Mouse (Mus musculus): ENCODE measurements around the gene Prss32. TPM values are rescaled to one million over a fixed set of nuclear protein-coding genes. Genes with fewer than 3 reads are reported as not detected.

The Prss32 gene
- polyA plus RNA-seq, 1 experiment from 2014 or later: 0.15 TPM

- ATAC-seq (ENCODE audit: extremely low read depth, insufficient number of reproducible peaks, low FRiP score, low TSS enrichment): no peak
- H3K4me2 ChIP-seq: peak overlapping the region; percentile 55
- WGBS: 37% methylated on average over 23 of the region's 23 CpGs
Measured at GRCm38 (mm10) chr17:23843141-23843811, 379 bp upstream of the Prss32 start.

GRCm38 (mm10) chr17:23850028-23850427, 6.4 kb downstream of the Prss32 start:
- Histone ChIP-seq H3K9ac (no peak overlapping the region), H3K27ac (replicated peaks) (no peak overlapping the region), H3K4me2 (no peak overlapping the region), H3K4me1 (peaks cover 8% of the 10 kb centered on the region), H3K36me3 (no peaks in the 10 kb centered on the region), H3K4me3 (no peak overlapping the region), H3K9me3 (no peaks in the 10 kb centered on the region), H3K27me3 (replicated peaks) (no peaks in the 10 kb centered on the region)
- 57% methylated on average over 2 of the region's 2 CpGs for WGBS
- ATAC-seq (ENCODE audit: extremely low read depth, insufficient number of reproducible peaks, low FRiP score, low TSS enrichment): no peak

More at GRCm38 (mm10) chr17:23843141-23843811, 379 bp upstream of the Prss32 start:
- Histone ChIP-seq H3K9me3 (no peaks in the 10 kb centered on the region), H3K36me3 (no peaks in the 10 kb centered on the region), H3K9ac (no peak overlapping the region), H3K4me1 (peaks cover 9% of the 10 kb centered on the region; the same call in 1 of the 2 replicates), H3K27ac (replicated peaks) (no peak overlapping the region), H3K27me3 (replicated peaks) (peaks cover 13% of the 10 kb centered on the region), H3K4me3 (peak overlapping the region; percentile 24; the same call in 1 of the 2 replicates)

GRCm38 (mm10) chr17:23850853-23851749, 7.4 kb downstream of the Prss32 start:
- 44% methylated on average over 18 of the region's 19 CpGs for WGBS
- H3K9me3 ChIP-seq: no peaks in the 10 kb centered on the region
- peaks cover 8% of the 10 kb centered on the region for H3K4me1 ChIP-seq
- no peak overlapping the region for H3K9ac ChIP-seq
- H3K4me2 ChIP-seq: no peak overlapping the region
- ATAC-seq (ENCODE audit: extremely low read depth, insufficient number of reproducible peaks, low FRiP score, low TSS enrichment): no peak
- no peaks in the 10 kb centered on the region for H3K36me3 ChIP-seq
- no peaks in the 10 kb centered on the region for H3K27me3 ChIP-seq (replicated peaks)
- H3K4me3 ChIP-seq: no peak overlapping the region
- no peak overlapping the region for H3K27ac ChIP-seq (replicated peaks)

- ATAC-seq (ENCODE audit: extremely low read depth, insufficient number of reproducible peaks, low FRiP score, low TSS enrichment): no peak
- no peak overlapping the region for H3K4me3 ChIP-seq
- H3K27me3 ChIP-seq (replicated peaks): no peaks in the 10 kb centered on the region
- no peaks in the 10 kb centered on the region for H3K36me3 ChIP-seq
- H3K4me1 ChIP-seq: peaks cover 8% of the 10 kb centered on the region
- no peak overlapping the region for H3K9ac ChIP-seq
- H3K9me3 ChIP-seq: no peaks in the 10 kb centered on the region
- no peak overlapping the region for H3K4me2 ChIP-seq
- no peak overlapping the region for H3K27ac ChIP-seq (replicated peaks)
- 28% methylated on average over 5 of the region's 5 CpGs for WGBS
Measured at GRCm38 (mm10) chr17:23853292-23853691, 9.6 kb downstream of the Prss32 start.

GRCm38 (mm10) chr17:23854229-23854765, 10.6 kb downstream of the Prss32 start:
- no peak overlapping the region for H3K4me3 ChIP-seq
- H3K27me3 ChIP-seq (replicated peaks): peaks cover 2% of the 10 kb centered on the region; the same call in 1 of the 2 replicates
- H3K9me3 ChIP-seq: no peaks in the 10 kb centered on the region
- peaks cover 8% of the 10 kb centered on the region for H3K4me1 ChIP-seq
- no peaks in the 10 kb centered on the region for H3K36me3 ChIP-seq
- no peak overlapping the region for H3K27ac ChIP-seq (replicated peaks)
- no peak overlapping the region for H3K4me2 ChIP-seq
- ATAC-seq (ENCODE audit: extremely low read depth, insufficient number of reproducible peaks, low FRiP score, low TSS enrichment): no peak
- WGBS: 62% methylated on average over 10 of the region's 10 CpGs
- H3K9ac ChIP-seq: no peak overlapping the region

GRCm38 (mm10) chr17:23857193-23857592, 13.5 kb downstream of the Prss32 start:
- H3K36me3 ChIP-seq: no peaks in the 10 kb centered on the region
- H3K4me1 ChIP-seq: peaks cover 8% of the 10 kb centered on the region
- H3K27ac ChIP-seq (replicated peaks): no peak overlapping the region
- no peak overlapping the region for H3K4me3 ChIP-seq
- ATAC-seq (ENCODE audit: extremely low read depth, insufficient number of reproducible peaks, low FRiP score, low TSS enrichment): no peak
- H3K9me3 ChIP-seq: no peaks in the 10 kb centered on the region
- H3K4me2 ChIP-seq: no peak overlapping the region
- H3K27me3 ChIP-seq (replicated peaks): peaks cover 3% of the 10 kb centered on the region; the same call in 1 of the 2 replicates
- no peak overlapping the region for H3K9ac ChIP-seq
- WGBS: 78% methylated on average over 6 of the region's 6 CpGs

GRCm38 (mm10) chr17:23857913-23858312, 14.3 kb downstream of the Prss32 start:
- WGBS: 60% methylated on average over 2 of the region's 2 CpGs
- H3K27ac ChIP-seq (replicated peaks): no peak overlapping the region
- no peak overlapping the region for H3K4me2 ChIP-seq
- no peak for ATAC-seq (ENCODE audit: extremely low read depth, insufficient number of reproducible peaks, low FRiP score, low TSS enrichment)
- H3K9ac ChIP-seq: no peak overlapping the region
- no peaks in the 10 kb centered on the region for H3K36me3 ChIP-seq
- H3K9me3 ChIP-seq: no peaks in the 10 kb centered on the region
- H3K27me3 ChIP-seq (replicated peaks): peaks cover 3% of the 10 kb centered on the region; the same call in 1 of the 2 replicates
- no peak overlapping the region for H3K4me3 ChIP-seq
- peaks cover 8% of the 10 kb centered on the region for H3K4me1 ChIP-seq

- Histone ChIP-seq H3K9ac (no peak overlapping the region), H3K9me3 (peaks cover 5% of the 10 kb centered on the region; the same call in 1 of the 2 replicates), H3K4me3 (no peak overlapping the region), H3K27me3 (replicated peaks) (peaks cover 3% of the 10 kb centered on the region; the same call in 1 of the 2 replicates), H3K27ac (replicated peaks) (no peak overlapping the region), H3K4me1 (no peaks in the 10 kb centered on the region), H3K36me3 (no peaks in the 10 kb centered on the region), H3K4me2 (no peak overlapping the region)
- ATAC-seq (ENCODE audit: extremely low read depth, insufficient number of reproducible peaks, low FRiP score, low TSS enrichment): no peak
- 83% methylated on average over 4 of the region's 4 CpGs for WGBS
Measured at GRCm38 (mm10) chr17:23862926-23863325, 19.3 kb downstream of the Prss32 start.

- 74% methylated on average over 15 of the region's 15 CpGs for WGBS
- H3K4me2 ChIP-seq: no peak within 1 kb of the TSS
- no peaks in the 10 kb centered on the region for H3K36me3 ChIP-seq
- H3K4me1 ChIP-seq: no peaks in the 10 kb centered on the region
- no peak within 1 kb of the TSS for H3K4me3 ChIP-seq
- peaks cover 5% of the 10 kb centered on the region; the same call in 1 of the 2 replicates for H3K9me3 ChIP-seq
- no peaks in the 10 kb centered on the region for H3K27me3 ChIP-seq (replicated peaks)
- ATAC-seq (ENCODE audit: extremely low read depth, insufficient number of reproducible peaks, low FRiP score, low TSS enrichment): no peak
- H3K27ac ChIP-seq (replicated peaks): no peak within 1 kb of the TSS
- no peak within 1 kb of the TSS for H3K9ac ChIP-seq
Measured at GRCm38 (mm10) chr17:23867756-23868155, 24.1 kb downstream of the Prss32 start, which contains the start of gene Prss21. Gene Prss21, plus strand, starts transcription at chr17:23868056.

GRCm38 (mm10) chr17:23868513-23868912, 24.9 kb downstream of the Prss32 start:
- no peaks in the 10 kb centered on the region for H3K36me3 ChIP-seq
- 79% methylated on average over 11 of the region's 11 CpGs for WGBS
- no peak overlapping the region for H3K27ac ChIP-seq (replicated peaks)
- H3K4me1 ChIP-seq: no peaks in the 10 kb centered on the region
- no peak overlapping the region for H3K4me3 ChIP-seq
- H3K27me3 ChIP-seq (replicated peaks): no peaks in the 10 kb centered on the region
- peaks cover 5% of the 10 kb centered on the region; the same call in 1 of the 2 replicates for H3K9me3 ChIP-seq
- H3K4me2 ChIP-seq: no peak overlapping the region
- H3K9ac ChIP-seq: no peak overlapping the region
- ATAC-seq (ENCODE audit: extremely low read depth, insufficient number of reproducible peaks, low FRiP score, low TSS enrichment): no peak

Data from heart, embryonic 13.5 days (tissue).